Mouse (Mus musculus) hindbrain, postnatal 0 days (tissue): Measurements from ENCODE around the gene Dmxl2. TPM values are rescaled to one million over a fixed set of nuclear protein-coding genes. Genes with fewer than 3 reads are reported as not detected.

Source experiments
- ATAC-seq: fragments of 200-750 bp; cut with Nextera tagmentation; 2 replicates; pipeline ENCODE4 v1.8.0; 2017; ENCODE audit warnings: mild to moderate bottlenecking, moderate TSS enrichment, moderate library complexity
- DNase-seq: peaks from one replicate; pipeline ENCODE4 v3.0.0-alpha.2; 2015; ENCODE audit warnings: low spot score
- H3K27ac ChIP-seq: fragments of 300-500 bp; sonication (generic); 2 replicates; pipeline ENCODE4 v1.5.1; 2014; ENCODE audit warnings: mild to moderate bottlenecking
- H3K27me3 ChIP-seq: fragments of 300-500 bp; sonication (generic); 2 replicates; pipeline ENCODE4 v1.6.1; 2014; ENCODE audit warnings: low read length, mixed read lengths; ENCODE audit not compliant: insufficient read depth
- H3K36me3 ChIP-seq: fragments of 300-500 bp; sonication (generic); 2 replicates; pipeline ENCODE4 v1.6.1; 2014; ENCODE audit warnings: low read length, mixed read lengths; ENCODE audit not compliant: insufficient read depth
- H3K4me1 ChIP-seq: fragments of 300-500 bp; sonication (generic); 2 replicates; pipeline ENCODE4 v1.6.1; 2014; ENCODE audit warnings: antibody characterized with exemption, low read length, mixed read lengths; ENCODE audit not compliant: insufficient read depth
- H3K4me2 ChIP-seq: fragments of 300-500 bp; sonication (generic); 2 replicates; pipeline ENCODE4 v1.6.1; 2014; ENCODE audit warnings: low read depth, mild to moderate bottlenecking, low read length, moderate library complexity, mixed read lengths
- H3K4me3 ChIP-seq: fragments of 300-500 bp; sonication (generic); 2 replicates; pipeline ENCODE4 v1.5.1; 2014; ENCODE audit warnings: low read length
- H3K9ac ChIP-seq: fragments of 300-500 bp; sonication (generic); replicated peaks from 2 replicates; pipeline ENCODE4 v1.6.1; 2014; ENCODE audit warnings: mild to moderate bottlenecking, low read length, moderate library complexity, mixed read lengths
- H3K9me3 ChIP-seq: fragments of 300-500 bp; sonication (generic); 2 replicates; pipeline ENCODE4 v1.6.1; 2016; ENCODE audit warnings: low read length, mixed read lengths
- CTCF ChIP-seq: IDR thresholded peaks from 2 replicates; pipeline ENCODE4 v1.5.1; 2016; ENCODE audit warnings: antibody characterized with exemption, control low read depth, low read depth
- WGBS: fragments of 180-500 bp; shearing (Covaris S2); extraction: QIAGEN DNeasy Blood & Tissue Kit; methylation state at CpG from one replicate; pipeline ENCODE4 v1.1.7; 2014; 5-methylcytosine and 5-hydroxymethylcytosine counted together
- polyA plus RNA-seq: library from polyadenylated mRNA; unstranded; fragments of >200 nt; fragmentation: Nextera tagmentation; extraction: Ambion mirVana; gene quantifications from 2 replicates; pipeline ENCODE4 v1.2.1, GENCODE M21; 2015
- total RNA-seq: library from RNA; depleted of rRNA; stranded (reverse); fragments of >200 nt; gene quantifications from 2 replicates; pipeline ENCODE4 v1.2.3, GENCODE M21; 2014

The Dmxl2 gene
- total and polyA plus RNA-seq, 2 experiments from 2014 or later, result 46.2 to 124 TPM

GRCm38 (mm10) chr9:54538244-54538643 is 36.8 kb upstream of the Dmxl2 start:
- TF ChIP-seq CTCF, result no peak
- WGBS, result 91% methylated on average over 3 of the region's 3 CpGs
- H3K4me1 ChIP-seq, result peaks cover 18% of the 10 kb centered on the region
- H3K9me3 ChIP-seq, result no peaks in the 10 kb centered on the region
- H3K4me2 ChIP-seq, result no peak overlapping the region
- ATAC-seq (no peak), DNase-seq (no peak)
- no peak overlapping the region for H3K27ac ChIP-seq
- no peaks in the 10 kb centered on the region for H3K36me3 ChIP-seq
- H3K4me3 ChIP-seq, result no peak overlapping the region
- H3K9ac ChIP-seq, result no peak overlapping the region
- H3K27me3 ChIP-seq, result no peaks in the 10 kb centered on the region

DNA sequence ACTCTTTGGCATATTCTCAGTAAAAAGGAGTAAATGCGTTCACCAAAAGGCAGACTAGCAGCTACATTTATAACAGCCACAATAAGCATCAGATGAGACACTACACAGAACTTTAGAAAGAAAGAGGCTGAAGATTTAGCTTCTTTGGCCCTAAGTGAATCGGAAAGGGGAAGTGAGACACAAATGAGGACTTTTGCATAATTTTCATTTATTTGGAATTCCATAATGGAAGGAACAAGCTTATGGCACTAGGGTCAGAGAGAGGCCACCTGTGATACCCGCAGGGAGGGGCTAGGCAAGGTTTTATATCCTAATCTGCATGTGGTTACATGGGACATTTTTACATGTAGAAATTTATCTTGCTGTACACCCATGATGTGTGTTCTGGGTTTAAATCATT is 36.1 kb upstream of the Dmxl2 start:
- no peak overlapping the region for H3K27ac ChIP-seq

DNA sequence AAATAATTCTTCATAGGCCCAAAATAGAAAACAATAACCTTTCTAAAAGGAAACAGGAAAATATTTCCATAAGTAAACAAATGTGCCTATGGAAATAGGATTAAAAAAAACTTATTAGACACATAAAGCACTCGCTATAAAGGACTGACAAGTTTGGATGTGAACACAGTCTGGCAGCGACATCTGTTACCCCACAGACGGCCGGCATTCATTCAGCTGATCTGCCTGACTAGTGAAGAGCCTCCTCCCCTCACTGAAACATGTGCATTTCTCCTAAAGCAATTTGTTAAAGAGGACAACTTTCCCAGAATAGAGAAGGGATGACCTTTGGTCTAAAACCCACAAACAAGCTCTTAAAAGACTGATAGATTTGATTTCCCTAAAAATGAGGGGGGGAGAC is 35.6 kb upstream of the Dmxl2 start:
- Histone ChIP-seq H3K27ac (no peak overlapping the region), H3K36me3 (no peaks in the 10 kb centered on the region), H3K4me1 (peaks cover 18% of the 10 kb centered on the region), H3K27me3 (no peaks in the 10 kb centered on the region), H3K4me3 (no peak overlapping the region), H3K4me2 (no peak overlapping the region), H3K9me3 (no peaks in the 10 kb centered on the region), H3K9ac (no peak overlapping the region)
- 13% methylated on average over 4 of the region's 4 CpGs for WGBS
- DNase-seq (peak; percentile 41), ATAC-seq (no peak)
- TF ChIP-seq CTCF, result no peak

More for the DNA sequence above, 36.1 kb upstream of the Dmxl2 start:
- 77% methylated on average over 3 of the region's 3 CpGs for WGBS
- Histone ChIP-seq H3K4me1 (peaks cover 18% of the 10 kb centered on the region), H3K9me3 (no peaks in the 10 kb centered on the region), H3K9ac (no peak overlapping the region), H3K4me2 (no peak overlapping the region), H3K27me3 (no peaks in the 10 kb centered on the region), H3K36me3 (no peaks in the 10 kb centered on the region), H3K4me3 (no peak overlapping the region)
- TF ChIP-seq CTCF, result no peak
- DNase-seq, result no peak
- ATAC-seq, result no peak

DNA sequence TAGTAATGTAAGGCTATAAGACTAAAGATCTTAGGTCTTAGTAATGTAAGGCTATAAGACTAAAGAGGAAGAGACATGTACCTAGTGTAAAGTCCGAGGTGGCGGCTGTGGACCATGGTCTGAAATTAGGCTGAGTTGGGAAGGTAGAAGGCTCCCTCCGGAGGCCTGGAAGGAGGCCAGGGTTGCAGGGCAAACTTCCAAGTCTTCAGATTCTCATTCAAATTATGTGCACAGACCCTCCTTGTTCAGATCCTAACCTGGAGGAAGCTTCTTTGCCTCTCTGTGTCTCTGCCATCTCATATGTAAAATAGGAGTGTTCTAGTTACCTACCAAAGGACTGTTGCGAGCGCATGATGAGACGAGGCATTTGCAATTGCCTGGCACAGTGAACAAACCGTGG is 34.8 kb upstream of the Dmxl2 start:
- H3K27ac ChIP-seq, result no peak overlapping the region
- DNase-seq, result peak; percentile 52
- 46% methylated on average over 7 of the region's 7 CpGs for WGBS

GRCm38 (mm10) chr9:54533975-54534374 is 32.5 kb upstream of the Dmxl2 start:
- no peak overlapping the region for H3K4me2 ChIP-seq
- 32% methylated on average over 5 of the region's 5 CpGs for WGBS
- no peak overlapping the region for H3K9ac ChIP-seq
- no peak for TF ChIP-seq CTCF
- peaks cover 18% of the 10 kb centered on the region for H3K4me1 ChIP-seq
- ATAC-seq, result peak; percentile 87
- H3K36me3 ChIP-seq, result no peaks in the 10 kb centered on the region
- peak; percentile 82 for DNase-seq
- H3K27ac ChIP-seq, result peak overlapping the region; percentile 70
- no peak overlapping the region for H3K4me3 ChIP-seq
- no peaks in the 10 kb centered on the region for H3K27me3 ChIP-seq
- no peaks in the 10 kb centered on the region for H3K9me3 ChIP-seq

More for the DNA sequence above, 34.8 kb upstream of the Dmxl2 start:
- Histone ChIP-seq H3K9me3 (no peaks in the 10 kb centered on the region), H3K9ac (no peak overlapping the region), H3K36me3 (no peaks in the 10 kb centered on the region), H3K4me1 (peaks cover 18% of the 10 kb centered on the region), H3K27me3 (no peaks in the 10 kb centered on the region), H3K4me3 (no peak overlapping the region), H3K4me2 (no peak overlapping the region)
- TF ChIP-seq CTCF, result no peak
- no peak for ATAC-seq

DNA sequence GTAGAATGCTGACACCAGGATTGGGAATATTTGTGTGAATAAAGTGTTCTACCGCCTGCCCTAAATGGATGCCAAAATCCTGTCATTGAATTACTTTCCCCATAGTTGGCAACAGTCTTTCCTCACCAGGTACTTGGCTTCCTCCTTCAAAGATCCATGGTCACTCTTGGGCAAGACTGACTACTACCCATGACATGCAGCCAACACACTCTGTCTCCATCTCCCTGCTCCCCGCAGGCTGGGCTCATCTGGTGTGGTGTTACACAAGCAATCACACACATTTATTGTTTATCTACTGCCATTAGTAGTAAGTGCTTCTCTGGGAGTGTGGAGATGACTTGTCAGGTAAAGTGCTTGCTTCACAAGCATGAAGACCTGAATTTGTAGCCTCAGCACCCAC is 31.5 kb upstream of the Dmxl2 start:
- no peak for TF ChIP-seq CTCF
- H3K36me3 ChIP-seq, result no peaks in the 10 kb centered on the region
- no peak overlapping the region for H3K4me3 ChIP-seq
- DNase-seq (peak; percentile 37), ATAC-seq (no peak)
- no peaks in the 10 kb centered on the region for H3K9me3 ChIP-seq
- H3K27ac ChIP-seq, result no peak overlapping the region
- no peaks in the 10 kb centered on the region for H3K27me3 ChIP-seq
- H3K4me1 ChIP-seq, result peaks cover 18% of the 10 kb centered on the region
- no peak overlapping the region for H3K9ac ChIP-seq
- WGBS, result 53% methylated on average over 2 of the region's 2 CpGs
- no peak overlapping the region for H3K4me2 ChIP-seq

DNA sequence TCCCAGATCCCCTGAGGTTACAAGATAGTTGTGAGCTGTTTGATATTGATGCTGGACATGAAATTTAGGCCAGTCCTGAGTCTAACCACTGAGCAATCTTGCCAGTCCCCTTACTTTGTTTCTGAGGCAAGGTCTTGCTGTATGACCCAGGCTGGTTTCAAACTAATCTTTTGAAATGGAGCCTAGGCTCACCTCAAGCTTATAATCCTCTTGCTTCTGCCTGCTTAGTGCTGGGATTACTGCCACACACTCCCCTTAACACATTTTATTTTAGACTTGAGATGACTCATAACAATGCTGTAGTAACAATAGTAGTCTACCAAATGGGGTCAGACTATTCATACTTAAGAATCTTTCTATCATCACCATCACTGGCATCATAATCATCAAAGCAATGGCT is 30.0 kb upstream of the Dmxl2 start:
- Histone ChIP-seq H3K27me3 (no peaks in the 10 kb centered on the region), H3K4me2 (no peak overlapping the region), H3K9me3 (no peaks in the 10 kb centered on the region), H3K9ac (no peak overlapping the region), H3K4me1 (peaks cover 9% of the 10 kb centered on the region; the same call in 1 of the 2 replicates), H3K27ac (no peak overlapping the region), H3K4me3 (no peak overlapping the region), H3K36me3 (no peaks in the 10 kb centered on the region)
- DNase-seq (no peak), ATAC-seq (no peak)
- TF ChIP-seq CTCF, result no peak
